Mouse (Mus musculus): ENCODE measurements at regions not wholly inside any gene's neighbourhood (a gene's known extent, or its start where the extent isn't known, plus 50 kb on each side); places are given as distances from the start of the nearest gene placed in this dataset.

DNA sequence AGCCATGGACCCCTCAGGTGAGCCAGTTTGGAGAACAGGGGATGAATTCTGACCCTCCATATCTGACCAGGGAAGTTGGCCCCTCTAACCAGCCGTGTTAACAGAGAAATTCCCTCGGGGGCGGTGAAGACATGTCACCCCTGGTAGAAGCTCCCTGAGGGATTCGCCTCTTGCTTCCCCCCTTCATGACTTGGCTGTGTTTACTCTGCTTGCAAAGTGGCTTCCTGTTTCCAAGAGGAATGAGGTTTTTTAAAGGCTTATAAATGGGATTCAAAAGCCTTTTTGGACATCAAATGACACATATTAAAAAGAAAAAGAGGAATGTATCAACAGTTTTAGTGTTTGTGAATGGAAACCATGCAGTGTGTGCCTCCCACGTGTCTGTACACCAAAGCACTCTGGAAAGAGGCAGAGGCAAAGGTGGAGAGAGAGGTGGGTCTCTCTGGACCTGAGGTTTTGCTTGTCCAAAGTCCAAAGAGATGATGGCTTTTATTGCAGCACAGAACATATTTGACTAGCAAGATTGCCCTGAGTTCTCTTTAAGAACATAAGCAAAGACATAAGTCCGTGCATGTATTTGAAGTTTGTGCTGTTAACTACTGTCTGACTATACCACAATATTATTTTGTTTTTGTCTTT is 308.9 kb upstream of the Tbx3 start:
- TF ChIP-seq CTCF (IDR thresholded peaks at IDR 0.05; ENCODE audit: extremely low read depth, insufficient read depth, low read length) (no peak), POLR2A (IDR thresholded peaks at IDR 0.05; ENCODE audit: extremely low read depth, insufficient read depth, low read length) (no peak)
